Mouse (Mus musculus): Measurements from ENCODE around the gene Cdk17. TPM values are rescaled to one million over a fixed set of nuclear protein-coding genes. Genes with fewer than 3 reads are reported as not detected.

The Cdk17 gene
- polyA plus RNA-seq, 1 experiment = 27.6 TPM

- Histone ChIP-seq H3K27ac (ENCODE audit: control insufficient read depth, insufficient read depth, low read depth, low read length) (no peak overlapping the region), H3K27me3 (ENCODE audit: control insufficient read depth, insufficient read depth, low read length) (no peaks in the 10 kb centered on the region), H3K4me3 (ENCODE audit: control insufficient read depth, low read depth, low read length) (no peak overlapping the region), H3K36me3 (ENCODE audit: control insufficient read depth, insufficient read depth, low read length) (no peaks in the 10 kb centered on the region), H3K4me1 (ENCODE audit: control insufficient read depth, insufficient read depth, low read length) (no peaks in the 10 kb centered on the region; the same call in 1 of the 2 replicates)
- TF ChIP-seq POLR2A (IDR thresholded peaks at IDR 0.05; ENCODE audit: control insufficient read depth, low read depth, low read length) (no peak), CTCF (IDR thresholded peaks at IDR 0.05; ENCODE audit: control insufficient read depth, insufficient read depth, insufficient replicate concordance, low read depth, low read length) (no peak)
Observed at GRCm38 (mm10) chr10:93272986-93273982, 112.6 kb downstream of the Cdk17 start.

DNA sequence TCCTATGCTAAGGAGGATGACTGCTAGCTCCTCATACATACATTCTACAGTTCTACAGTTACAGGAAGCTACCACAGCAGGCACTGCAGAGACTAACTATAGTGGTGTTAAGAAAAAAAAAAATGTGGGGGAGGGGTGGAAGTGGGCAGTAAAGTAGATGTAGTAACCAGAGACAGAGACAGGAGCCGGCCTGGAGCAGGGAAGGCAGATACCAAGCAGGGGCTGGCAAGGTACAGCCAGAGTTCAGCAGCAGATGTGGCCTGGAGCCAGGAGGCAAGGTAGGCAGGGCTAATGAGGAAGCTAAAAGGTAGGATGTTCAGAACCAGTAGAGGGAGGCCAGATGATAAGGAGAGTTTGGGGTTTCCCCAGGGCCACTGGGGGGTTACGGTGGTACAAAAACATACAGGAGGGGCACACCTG lies 113.6 kb downstream of the Cdk17 start:
- Histone ChIP-seq H3K4me1 (ENCODE audit: control insufficient read depth, insufficient read depth, low read length) (no peaks in the 10 kb centered on the region; the same call in 1 of the 2 replicates), H3K36me3 (ENCODE audit: control insufficient read depth, insufficient read depth, low read length) (no peaks in the 10 kb centered on the region), H3K4me3 (ENCODE audit: control insufficient read depth, low read depth, low read length) (no peak overlapping the region), H3K27ac (ENCODE audit: control insufficient read depth, insufficient read depth, low read depth, low read length) (no peak overlapping the region), H3K27me3 (ENCODE audit: control insufficient read depth, insufficient read depth, low read length) (no peaks in the 10 kb centered on the region)
- TF ChIP-seq POLR2A (IDR thresholded peaks at IDR 0.05; ENCODE audit: control insufficient read depth, low read depth, low read length) = no peak
- TF ChIP-seq CTCF (IDR thresholded peaks at IDR 0.05; ENCODE audit: control insufficient read depth, insufficient read depth, insufficient replicate concordance, low read depth, low read length) = no peak

GRCm38 (mm10) chr10:93275212-93276136 lies 114.8 kb downstream of the Cdk17 start:
- H3K36me3 ChIP-seq (ENCODE audit: control insufficient read depth, insufficient read depth, low read length) = no peaks in the 10 kb centered on the region
- H3K4me3 ChIP-seq (ENCODE audit: control insufficient read depth, low read depth, low read length) = no peak overlapping the region
- TF ChIP-seq POLR2A (IDR thresholded peaks at IDR 0.05; ENCODE audit: control insufficient read depth, low read depth, low read length) (no peak), CTCF (IDR thresholded peaks at IDR 0.05; ENCODE audit: control insufficient read depth, insufficient read depth, insufficient replicate concordance, low read depth, low read length) (no peak)

DNA sequence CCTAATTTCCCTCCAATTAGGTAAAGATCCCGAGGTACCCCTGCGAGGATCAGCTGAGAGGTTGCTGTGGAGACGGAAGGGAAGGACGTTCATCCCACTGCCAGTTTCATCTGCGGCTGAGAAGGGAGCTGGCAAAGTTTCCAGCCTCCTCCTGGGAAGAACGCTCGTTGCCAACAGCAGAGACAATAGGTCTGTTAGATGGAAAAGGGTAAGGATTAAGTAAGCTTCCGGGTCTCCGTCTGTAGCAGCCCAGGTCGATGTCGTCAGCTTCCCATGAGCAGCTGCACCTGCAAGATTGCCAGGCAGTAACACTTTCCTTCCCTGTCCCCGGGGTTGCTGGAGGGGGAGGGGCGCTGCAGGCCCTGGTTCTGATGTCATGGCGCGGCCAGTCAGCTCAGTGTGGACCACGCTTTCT lies 115.7 kb downstream of the Cdk17 start:
- H3K27ac ChIP-seq (ENCODE audit: control insufficient read depth, insufficient read depth, low read depth, low read length) = no peak overlapping the region

More at GRCm38 (mm10) chr10:93275212-93276136, 114.8 kb downstream of the Cdk17 start:
- Histone ChIP-seq H3K4me1 (ENCODE audit: control insufficient read depth, insufficient read depth, low read length) (no peaks in the 10 kb centered on the region; the same call in 1 of the 2 replicates), H3K27ac (ENCODE audit: control insufficient read depth, insufficient read depth, low read depth, low read length) (no peak overlapping the region), H3K27me3 (ENCODE audit: control insufficient read depth, insufficient read depth, low read length) (no peaks in the 10 kb centered on the region)

GRCm38 (mm10) chr10:93276857-93277256 lies 116.2 kb downstream of the Cdk17 start:
- H3K36me3 ChIP-seq (ENCODE audit: control insufficient read depth, insufficient read depth, low read length) = no peaks in the 10 kb centered on the region
- H3K27me3 ChIP-seq (ENCODE audit: control insufficient read depth, insufficient read depth, low read length) = no peaks in the 10 kb centered on the region
- no peak overlapping the region for H3K27ac ChIP-seq (ENCODE audit: control insufficient read depth, insufficient read depth, low read depth, low read length)
- H3K4me1 ChIP-seq (ENCODE audit: control insufficient read depth, insufficient read depth, low read length) = no peaks in the 10 kb centered on the region; the same call in 1 of the 2 replicates
- no peak overlapping the region for H3K4me3 ChIP-seq (ENCODE audit: control insufficient read depth, low read depth, low read length)
- no peak for TF ChIP-seq POLR2A (IDR thresholded peaks at IDR 0.05; ENCODE audit: control insufficient read depth, low read depth, low read length)

More for the DNA sequence above, 115.7 kb downstream of the Cdk17 start:
- no peaks in the 10 kb centered on the region for H3K27me3 ChIP-seq (ENCODE audit: control insufficient read depth, insufficient read depth, low read length)
- H3K4me3 ChIP-seq (ENCODE audit: control insufficient read depth, low read depth, low read length) = no peak overlapping the region
- TF ChIP-seq POLR2A (IDR thresholded peaks at IDR 0.05; ENCODE audit: control insufficient read depth, low read depth, low read length) = no peak
- TF ChIP-seq CTCF (IDR thresholded peaks at IDR 0.05; ENCODE audit: control insufficient read depth, insufficient read depth, insufficient replicate concordance, low read depth, low read length) = no peak
- no peaks in the 10 kb centered on the region for H3K36me3 ChIP-seq (ENCODE audit: control insufficient read depth, insufficient read depth, low read length)
- H3K4me1 ChIP-seq (ENCODE audit: control insufficient read depth, insufficient read depth, low read length) = no peaks in the 10 kb centered on the region; the same call in 1 of the 2 replicates

DNA sequence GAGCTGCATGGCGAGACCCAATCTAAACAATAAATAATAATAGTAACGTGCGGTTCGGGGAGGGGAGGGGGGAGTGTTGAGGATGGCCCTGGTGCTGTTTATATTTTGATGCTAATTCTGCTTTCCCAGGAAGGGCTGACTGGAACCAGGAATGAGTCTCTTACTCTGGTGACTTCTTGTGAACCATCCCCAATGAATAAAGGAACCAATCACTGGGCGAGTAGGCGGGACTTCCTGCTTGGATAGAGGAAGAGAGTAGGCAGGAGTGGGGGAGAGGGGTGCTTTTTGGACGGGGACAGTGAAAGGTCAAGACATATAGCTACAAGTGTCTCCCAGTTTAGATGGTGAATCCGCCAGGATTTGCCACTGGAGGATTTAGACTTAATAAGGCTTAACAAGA lies 117.7 kb downstream of the Cdk17 start:
- no peaks in the 10 kb centered on the region; the same call in 1 of the 2 replicates for H3K4me1 ChIP-seq (ENCODE audit: control insufficient read depth, insufficient read depth, low read length)

More for the DNA sequence above, 117.7 kb downstream of the Cdk17 start:
- TF ChIP-seq POLR2A (IDR thresholded peaks at IDR 0.05; ENCODE audit: control insufficient read depth, low read depth, low read length) (no peak), CTCF (IDR thresholded peaks at IDR 0.05; ENCODE audit: control insufficient read depth, insufficient read depth, insufficient replicate concordance, low read depth, low read length) (no peak)
- Histone ChIP-seq H3K36me3 (ENCODE audit: control insufficient read depth, insufficient read depth, low read length) (no peaks in the 10 kb centered on the region), H3K4me3 (ENCODE audit: control insufficient read depth, low read depth, low read length) (no peak overlapping the region), H3K27ac (ENCODE audit: control insufficient read depth, insufficient read depth, low read depth, low read length) (no peak overlapping the region), H3K27me3 (ENCODE audit: control insufficient read depth, insufficient read depth, low read length) (no peaks in the 10 kb centered on the region)
